Mouse (Mus musculus) adrenal gland, postnatal 10 days (tissue): ENCODE results near the gene Os9. TPM values are rescaled to one million over a fixed set of nuclear protein-coding genes. Genes with fewer than 3 reads are reported as not detected.
A peak's percentile ranks its signal among the peaks of the same experiment; 100 is the strongest.
"Not testable (repeated sequence)": the region's sequence is repeated elsewhere in the genome, so short reads cannot be mapped to it uniquely, and the experiment has no call there.

Experiments used
- DNase-seq: peaks from one replicate; pipeline ENCODE4 v3.0.0; 2021; ENCODE audit warnings: mixed read lengths
- long read RNA-seq, 2 experiments: library from polyadenylated mRNA; stranded (forward); transcript quantifications; one replicate each; pipeline ENCODE4 v2.0.0; 2021
- total RNA-seq, 2 experiments: library from RNA; stranded (reverse); gene quantifications; 2 replicates each; pipeline ENCODE4 v1.2.3; 2021

The Os9 gene
- 10 to 100 TPM; 82.0 to 88.6 TPM for total RNA-seq
- long read RNA-seq, experiment 1, transcript Os9-201 (14 exons, 2,458 nt): major isoform, 71 of 164 reads
- long read RNA-seq, experiment 1, transcript Os9-202 (15 exons, 2,627 nt): minor isoform, 70 of 164 reads
- long read RNA-seq, experiment 1, partial matches to known transcripts: 10 of 164 reads
- long read RNA-seq, experiment 1, other reads (novel, unspliced or antisense): 13 of 164 reads
- long read RNA-seq, experiment 2, transcript Os9-201 (14 exons, 2,458 nt): major isoform, 49 of 105 reads
- long read RNA-seq, experiment 2, transcript Os9-202 (15 exons, 2,627 nt): minor isoform, 44 of 105 reads
- long read RNA-seq, experiment 2, partial matches to known transcripts: 8 of 105 reads
- long read RNA-seq, experiment 2, other reads (novel, unspliced or antisense): 4 of 105 reads

DNA sequence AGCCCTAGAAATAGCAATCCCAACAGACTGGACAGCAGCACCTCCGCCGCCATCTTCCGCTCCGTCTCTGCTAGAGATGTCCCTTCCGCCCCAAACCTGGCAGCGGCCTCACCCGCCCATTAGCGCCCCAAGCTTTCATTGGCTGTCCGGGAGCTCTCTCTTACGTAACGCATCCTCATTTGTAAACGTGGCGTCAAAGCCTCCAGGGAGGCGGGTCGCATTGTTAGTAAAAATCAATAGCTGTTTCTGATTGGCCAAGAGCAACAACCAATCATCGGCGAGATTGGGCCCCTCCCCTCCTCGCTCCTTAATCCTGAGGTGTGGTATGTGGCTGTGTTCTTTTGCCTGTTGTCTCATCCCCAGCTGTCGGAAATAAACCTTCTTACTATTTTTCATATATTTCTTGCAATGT lies at the start of gene Os9:
Gene Os9 (minus strand): TSS at position 66 of the 412 bp plus-strand sequence.
- DNase-seq: peak; percentile 97

DNA sequence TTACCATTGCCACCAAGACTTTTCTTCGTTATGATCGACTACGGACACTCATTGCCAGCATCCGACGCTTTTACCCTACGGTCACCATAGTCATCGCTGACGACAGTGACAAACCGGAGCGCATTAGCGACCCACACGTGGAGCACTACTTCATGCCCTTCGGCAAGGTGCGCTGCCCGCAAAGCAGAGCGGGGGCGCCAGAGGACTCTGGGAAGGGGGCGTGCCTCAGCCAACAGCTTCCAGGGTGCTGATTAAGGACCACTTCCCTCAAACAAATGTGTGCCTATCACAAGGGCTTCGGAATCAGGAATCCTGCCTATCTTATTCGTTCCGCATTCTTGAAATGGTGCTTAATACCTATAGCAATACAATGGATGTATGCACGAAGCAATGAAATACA lies 49.1 kb upstream of the Os9 start:
- DNase-seq: no peak

DNA sequence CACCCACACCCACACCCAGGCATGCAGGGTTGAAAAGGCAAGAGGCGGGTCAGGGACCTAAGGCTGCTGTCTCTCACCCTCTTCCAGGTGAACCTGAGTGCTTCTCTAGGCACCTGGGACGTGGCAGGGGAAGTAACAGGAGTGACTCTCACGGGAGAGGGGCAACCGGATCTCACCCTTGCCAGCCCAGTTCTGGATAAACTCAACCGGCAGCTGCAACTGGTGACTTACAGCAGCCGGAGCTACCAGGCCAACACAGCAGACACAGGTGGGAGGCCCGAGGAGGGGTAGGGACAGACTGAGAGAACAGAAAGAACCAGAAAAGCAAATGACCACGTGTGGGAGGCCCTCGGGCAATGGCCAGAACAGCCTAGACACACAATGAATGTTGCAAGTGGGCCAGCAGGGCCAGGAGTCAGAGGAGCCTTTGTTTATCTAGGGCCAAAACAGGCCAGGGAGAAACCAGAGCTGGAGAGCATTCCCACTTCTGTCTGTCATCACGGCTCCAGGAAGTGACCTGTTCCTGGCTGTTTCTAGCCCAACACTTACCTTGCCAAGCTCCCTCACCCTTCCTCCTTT lies 46.8 kb upstream of the Os9 start:
- DNase-seq: no peak

DNA sequence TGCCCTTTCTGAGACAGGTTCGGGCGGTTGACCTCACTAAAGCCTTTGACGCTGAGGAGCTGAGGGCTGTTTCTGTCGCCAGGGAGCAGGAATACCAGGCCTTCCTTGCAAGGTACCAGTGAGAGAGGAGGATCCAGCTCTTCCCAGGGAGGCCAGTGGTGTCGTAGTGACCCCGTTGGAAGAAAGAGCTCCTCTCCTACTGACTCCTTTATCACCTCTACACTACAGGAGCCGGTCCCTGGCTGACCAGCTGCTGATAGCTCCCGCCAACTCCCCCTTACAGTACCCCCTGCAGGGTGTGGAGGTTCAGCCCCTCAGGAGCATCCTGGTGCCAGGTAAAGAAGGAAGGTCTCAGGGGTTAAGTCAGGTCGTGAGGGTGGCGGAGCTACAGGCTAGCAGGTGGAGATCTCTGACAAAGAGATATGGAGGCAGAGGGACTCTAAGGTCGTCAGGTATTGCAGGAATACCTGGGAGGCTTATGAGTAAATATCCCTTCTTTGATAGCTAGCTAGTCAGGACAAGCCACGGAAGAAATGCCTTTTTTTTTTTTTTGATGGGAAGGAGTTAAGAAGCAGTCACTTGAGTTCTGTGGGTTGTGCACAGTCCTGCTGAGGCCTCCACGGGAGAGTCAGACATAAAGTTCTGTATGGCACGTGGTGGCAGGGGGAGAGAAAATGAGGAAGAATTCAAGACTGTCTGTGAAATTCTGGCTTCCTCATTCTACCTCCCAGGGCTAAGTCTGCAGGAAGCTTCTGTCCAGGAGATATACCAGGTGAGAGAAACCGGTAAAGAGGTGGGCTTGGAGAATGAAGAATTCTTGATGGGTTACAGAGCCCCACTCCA lies 46.1 kb upstream of the Os9 start:
- no peak for DNase-seq

DNA sequence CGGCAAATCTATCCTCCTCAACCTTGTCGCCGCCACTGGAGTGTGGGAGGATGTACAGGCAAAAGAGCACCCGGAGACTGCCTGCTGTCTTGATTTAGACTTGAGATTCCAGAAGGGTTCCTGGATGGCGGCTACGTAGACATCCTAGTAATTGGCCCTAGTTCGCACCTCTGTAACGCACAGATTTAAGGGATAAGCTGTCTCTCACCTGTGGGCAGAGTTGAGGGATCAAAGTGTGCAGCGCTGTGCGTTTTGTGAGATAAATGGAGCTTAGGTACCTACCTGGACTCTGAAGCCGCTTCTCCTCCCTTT lies 45.4 kb upstream of the Os9 start:
- DNase-seq: no peak

DNA sequence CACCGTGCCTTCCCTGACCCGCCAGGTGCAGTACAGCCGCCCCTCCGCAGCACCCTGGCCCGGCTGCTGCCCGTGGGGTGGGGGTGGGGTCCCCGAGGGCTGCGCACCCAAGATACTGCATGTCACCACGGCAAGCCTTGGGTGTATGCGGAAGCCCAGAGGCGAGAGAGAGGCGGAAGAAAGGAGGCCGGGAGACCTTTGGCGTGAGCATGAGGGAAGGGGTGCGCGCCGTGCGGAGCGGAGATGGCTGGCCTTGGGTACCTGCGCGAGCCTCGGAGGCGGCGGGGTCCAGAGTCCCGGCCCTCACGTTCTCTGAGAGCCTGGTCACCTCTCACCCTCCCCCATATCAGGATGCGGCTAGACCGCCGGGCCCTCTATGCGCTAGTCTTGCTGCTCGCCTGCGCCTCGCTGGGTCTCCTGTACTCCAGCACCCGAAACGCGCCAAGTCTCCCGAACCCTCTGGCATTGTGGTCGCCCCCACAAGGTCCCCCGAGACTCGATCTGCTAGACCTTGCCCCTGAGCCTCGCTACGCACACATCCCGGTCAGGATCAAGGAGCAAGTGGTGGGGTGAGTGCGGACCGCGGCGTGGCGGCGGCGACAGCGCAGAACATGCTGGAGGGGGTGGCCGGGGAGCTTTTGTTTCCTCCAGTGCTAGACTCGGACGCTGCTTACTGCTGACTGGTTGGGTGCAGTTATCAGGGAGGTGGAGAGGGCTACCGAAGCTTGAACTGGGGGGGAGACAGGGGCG lies 44.9 kb upstream of the Os9 start:
- DNase-seq: peak; percentile 38

DNA sequence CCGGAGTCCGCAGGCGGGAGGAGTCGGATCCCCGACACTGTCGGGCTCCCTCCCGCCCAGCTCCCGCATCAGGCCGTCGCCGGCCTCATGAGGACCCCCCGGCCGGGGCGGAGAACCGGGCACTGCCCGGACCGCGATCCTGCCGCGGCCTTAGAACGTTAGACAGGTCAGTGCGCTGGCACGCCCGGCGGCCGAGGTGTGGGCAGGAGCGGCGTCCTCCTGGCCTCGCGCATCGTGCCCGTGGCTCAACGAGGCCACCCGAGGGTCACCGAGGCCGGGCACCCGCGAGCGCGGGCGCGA lies 44.4 kb upstream of the Os9 start:
- no peak for DNase-seq

DNA sequence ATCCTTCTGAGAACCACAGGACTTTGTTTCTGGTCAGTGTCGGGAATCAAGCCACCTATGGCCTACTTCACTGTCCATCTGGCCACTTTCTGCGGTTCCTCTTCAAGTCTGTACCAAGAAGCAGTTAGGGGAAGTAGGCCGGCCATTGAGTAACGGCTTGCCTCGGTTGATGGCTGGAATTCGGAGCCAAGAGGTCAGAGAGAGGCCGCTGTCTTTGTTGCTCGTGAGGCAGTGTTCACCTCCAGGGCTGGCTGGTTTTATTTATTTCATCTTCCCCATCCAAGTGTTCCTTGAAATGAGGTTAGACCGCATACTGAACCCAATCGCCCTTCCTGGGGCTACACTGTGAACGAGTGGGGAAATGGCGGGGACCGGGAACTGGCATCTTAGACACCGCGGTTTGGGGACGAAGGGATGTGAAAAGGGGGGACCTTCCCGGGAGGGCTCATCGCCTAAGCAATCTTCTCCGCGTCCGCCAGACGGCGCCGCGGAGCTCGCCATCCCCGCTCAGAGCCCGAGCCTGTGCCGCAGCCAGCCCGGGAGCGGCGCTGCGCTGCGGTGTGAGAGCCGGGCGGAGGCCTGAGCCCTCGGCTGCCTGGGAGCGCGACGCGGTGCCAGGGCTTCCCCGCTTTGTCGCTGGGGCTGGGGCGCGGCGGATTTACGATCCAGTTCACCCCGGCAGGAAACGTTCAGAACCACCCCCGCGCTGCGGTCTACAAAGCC lies 43.9 kb upstream of the Os9 start, which contains the start of gene B4galnt1:
Gene B4galnt1 (plus strand): TSS at position 595 of the 723 bp plus-strand sequence.
- peak; percentile 83 for DNase-seq

DNA sequence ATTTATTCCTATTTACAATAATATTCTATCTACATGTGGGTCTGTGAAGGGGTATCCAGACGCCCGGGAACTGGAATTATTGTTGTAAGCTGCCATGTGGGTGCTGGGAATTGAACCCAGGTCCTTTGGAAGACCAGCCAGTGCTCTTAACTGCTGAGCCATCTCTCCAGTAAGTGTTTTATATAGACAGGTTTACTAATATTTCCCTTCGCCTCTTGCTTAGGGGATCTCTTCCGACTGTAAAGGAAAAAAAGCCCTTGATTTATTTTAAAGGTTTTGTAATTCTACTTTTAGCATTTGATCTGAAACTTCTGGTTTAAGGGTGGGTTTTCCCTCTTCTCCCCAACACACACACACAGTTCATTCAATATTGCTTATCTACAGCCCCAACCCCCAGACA lies 43.3 kb upstream of the Os9 start:
- DNase-seq: no peak

DNA sequence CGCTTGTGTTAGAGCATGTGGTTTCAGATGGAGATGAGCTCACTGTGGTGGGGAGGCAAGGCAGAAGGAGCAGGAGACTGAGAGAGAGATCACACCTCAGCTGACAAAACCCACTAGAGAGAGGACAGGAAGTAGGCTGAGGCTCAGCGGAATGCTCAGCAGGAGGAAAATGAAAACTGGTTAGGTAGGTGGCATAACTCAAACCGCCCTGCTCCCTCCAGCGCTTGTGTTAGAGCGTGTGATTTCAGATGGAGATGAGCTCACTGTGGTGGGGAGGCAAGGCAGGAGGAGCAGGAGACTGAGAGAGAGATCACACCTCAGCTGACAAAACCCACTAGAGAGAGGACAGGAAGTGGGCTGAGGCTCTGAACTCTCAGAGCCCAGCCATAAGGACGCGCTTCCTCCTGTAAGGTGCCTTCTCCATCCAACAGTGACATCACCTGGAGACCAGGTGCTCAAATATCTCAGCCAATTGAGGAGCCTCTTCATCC lies 41.9 kb upstream of the Os9 start:
- DNase-seq: not testable (repeated sequence)

DNA sequence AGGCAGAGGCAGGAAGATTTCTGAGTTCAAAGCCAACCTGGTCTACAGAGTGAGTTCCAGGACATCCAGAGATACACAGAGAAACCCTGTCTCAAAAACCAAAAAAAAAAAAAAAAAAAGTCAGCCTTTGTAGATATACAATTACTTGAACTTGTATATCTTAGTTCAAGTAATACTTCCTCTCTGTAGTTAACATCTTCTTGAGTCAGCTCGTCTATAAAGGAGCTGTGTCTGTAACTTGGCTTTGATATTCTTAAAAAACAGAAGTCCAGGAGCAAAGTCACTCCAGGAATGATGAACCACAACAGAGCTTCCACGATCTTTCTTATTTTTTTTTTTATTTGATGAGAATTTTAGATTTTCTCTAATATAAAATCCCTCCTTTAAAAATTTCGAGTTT lies 39.8 kb upstream of the Os9 start:
- no peak for DNase-seq

DNA sequence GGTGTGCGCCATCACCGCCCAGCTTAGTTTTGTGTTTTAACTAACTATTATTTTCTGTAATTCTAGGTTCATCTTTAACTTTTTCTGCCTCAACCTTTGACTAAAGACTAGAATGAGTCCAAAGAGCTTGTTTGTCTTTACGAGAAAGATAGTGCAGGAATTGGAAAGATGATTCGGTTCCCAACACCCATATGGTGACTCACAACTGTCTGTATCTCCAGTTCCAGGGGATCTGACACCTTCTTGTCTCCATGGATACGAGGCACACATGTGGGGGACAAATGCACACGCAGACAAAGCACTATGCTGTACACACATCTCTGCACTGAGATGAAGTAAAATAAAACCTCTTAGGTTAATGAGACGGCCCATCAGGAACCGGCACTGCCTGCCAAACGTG lies 39.1 kb upstream of the Os9 start:
- DNase-seq: no peak

DNA sequence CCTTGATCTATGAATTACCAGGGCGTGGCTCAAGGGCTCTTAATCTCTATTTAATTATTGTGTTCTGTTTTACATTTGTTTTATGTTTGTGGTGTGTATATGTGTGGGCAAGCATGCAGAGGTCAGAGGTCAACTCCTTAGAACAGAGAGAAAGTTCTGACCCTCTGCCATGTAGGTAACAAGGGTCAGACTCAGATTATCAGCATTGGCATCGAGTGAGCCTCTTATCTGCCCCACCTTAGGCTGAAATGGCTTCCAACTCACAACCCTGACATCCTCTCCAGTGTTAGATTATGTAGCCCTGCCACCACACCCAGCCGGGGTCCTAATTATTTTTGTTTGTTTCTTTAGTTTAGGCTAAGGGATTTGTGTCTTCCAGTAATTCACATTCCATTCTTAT lies 37.5 kb upstream of the Os9 start:
- no peak for DNase-seq

DNA sequence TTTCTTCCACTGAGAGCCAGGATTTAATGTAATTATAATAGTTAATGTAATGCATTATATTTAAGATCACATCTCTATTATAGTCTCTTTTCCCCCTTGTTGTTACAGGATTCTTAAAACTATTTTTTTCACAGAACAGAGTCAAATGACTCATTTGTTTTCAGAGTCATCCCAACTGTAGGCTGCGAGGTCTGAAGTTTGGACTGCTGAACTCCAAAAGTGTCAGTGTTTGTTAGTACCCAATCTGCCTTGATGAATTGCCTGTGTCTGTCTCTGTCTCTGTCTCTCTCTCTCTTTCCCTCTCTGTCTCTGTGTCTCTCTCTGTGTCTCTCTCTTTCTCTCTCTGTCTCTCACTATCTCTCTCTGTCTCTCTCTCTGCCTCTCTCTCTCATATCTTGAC lies 35.6 kb upstream of the Os9 start:
- no peak for DNase-seq

DNA sequence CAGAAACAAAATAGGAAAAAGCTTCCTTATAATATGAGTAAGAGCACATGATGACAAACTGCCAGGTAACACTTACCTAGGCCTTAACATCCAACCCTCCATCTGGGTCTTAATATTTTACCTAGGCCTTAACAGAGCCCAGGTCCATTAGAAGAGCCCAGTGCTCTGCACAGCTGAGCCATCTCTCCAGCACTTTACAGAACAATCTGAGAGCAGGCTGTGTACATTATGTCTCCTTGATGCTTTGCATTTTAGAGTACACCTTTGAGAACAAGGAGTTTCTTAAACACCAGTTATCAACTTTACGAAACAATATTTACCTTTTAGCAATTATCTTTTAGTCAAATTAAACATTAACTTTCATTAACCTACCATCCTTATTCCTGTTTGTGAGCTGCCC lies 35.2 kb upstream of the Os9 start:
- DNase-seq: no peak

DNA sequence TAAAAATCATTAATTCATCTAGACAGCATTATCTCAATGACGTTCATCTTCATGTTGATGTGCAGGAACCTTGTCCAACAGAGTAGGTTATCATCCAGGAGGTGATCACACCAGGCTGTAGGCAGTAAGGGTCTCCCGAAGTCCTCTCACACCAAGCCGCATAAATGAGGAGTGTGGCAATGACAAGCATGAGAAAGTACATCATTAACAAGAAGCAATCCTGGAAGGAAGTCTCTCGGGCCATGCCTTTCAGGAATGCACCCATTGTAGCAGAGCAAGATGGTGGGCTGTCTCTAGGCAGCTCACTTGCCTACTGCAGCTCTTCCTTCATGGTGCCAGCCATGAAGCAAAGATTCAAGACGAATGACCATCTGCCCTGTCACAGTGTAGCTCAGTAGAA lies 33.7 kb upstream of the Os9 start:
- no peak for DNase-seq

DNA sequence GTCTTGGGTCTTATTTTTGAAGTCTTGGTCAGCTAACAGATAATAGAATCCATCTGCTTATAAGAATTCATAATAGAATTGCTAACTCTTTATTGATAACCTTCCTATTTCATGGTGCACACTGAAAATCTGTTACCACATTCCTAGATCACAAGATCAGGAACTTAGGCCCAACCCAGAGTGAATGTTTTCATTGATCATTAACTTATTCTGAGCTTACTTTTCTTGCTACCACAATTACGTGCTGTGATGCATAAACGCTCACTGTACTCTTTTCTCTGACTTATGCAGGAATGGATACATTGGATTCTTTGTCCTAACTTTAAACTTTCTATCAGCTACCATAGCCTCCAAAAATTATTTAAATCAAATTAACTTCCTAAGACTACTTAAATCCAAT lies 33.3 kb upstream of the Os9 start:
- DNase-seq: no peak

DNA sequence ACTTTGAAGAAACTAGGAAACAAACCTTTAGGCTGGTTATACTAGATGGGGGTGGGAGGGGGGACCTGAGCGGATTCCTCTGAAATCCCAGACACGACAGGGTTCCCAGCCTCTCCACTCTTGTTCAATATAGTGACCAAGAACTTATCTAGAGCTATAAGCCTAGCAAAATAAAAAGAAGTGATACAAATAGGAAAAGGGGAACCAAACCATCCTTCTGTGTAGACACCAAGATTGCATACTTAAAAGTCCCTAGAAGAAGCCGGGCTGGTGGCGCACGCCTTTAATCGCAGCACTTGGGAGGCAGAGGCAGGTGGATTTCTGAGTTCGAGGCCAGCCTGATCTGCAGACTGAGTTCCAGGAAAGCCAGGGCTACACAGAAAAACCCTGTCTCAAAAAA lies 32.4 kb upstream of the Os9 start:
- no peak for DNase-seq

DNA sequence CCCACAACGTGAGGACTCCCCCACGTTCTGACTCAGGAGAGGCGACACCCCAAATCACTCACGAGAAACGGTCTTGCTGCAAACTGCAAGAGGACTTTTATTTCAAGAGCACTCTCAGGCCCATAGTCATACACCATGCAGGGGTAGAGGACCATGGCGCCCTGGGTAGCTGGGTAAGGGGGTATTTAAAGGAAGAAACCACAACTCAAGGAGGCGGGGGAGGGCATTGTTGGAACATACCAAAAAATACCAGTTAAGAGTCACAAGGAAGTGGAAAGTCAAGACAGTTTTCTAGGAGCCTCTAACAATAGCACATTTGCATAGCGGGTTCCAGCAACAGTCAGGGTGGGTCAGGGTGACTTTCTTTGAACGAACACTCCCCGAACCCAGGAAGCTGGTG lies 31.6 kb upstream of the Os9 start:
- not testable (repeated sequence) for DNase-seq

DNA sequence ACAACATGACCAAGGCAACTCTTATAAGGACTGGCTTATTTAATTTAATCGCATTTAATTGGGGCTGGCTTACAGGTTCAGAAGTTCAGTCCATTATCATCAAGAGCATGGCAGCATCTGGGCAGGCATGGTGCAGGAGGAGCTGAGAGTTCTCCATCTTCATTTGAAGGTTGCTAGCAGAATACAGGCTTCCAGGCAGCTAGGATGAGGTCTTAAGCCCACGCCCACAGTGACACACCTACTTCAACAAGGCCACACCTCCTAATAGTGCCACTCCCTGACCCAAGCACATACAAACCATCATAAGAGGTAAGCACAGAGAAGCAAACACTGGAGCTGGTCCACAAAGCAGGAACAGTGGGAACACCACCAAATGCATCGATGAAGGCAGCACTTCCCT lies 30.3 kb upstream of the Os9 start:
- not testable (repeated sequence) for DNase-seq

DNA sequence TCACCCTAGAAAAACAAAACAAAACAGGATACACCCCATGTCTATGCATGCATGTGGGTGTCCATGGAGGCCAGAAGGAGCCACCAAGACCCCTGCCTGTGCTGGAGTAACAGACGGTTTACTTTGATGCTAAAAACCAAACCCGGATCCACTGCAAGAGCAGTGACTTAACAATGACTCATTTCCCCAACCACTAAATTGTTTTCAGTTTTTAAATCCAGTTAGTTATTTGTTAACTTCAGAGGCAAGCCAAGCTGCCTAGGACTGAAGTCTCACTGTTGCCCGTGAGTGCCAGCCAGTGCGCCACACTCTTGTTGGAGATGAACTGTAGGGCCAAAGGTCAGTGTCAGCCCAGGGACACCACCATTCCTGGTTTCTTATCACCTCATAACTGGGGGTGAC lies 29.5 kb upstream of the Os9 start:
- no peak for DNase-seq

DNA sequence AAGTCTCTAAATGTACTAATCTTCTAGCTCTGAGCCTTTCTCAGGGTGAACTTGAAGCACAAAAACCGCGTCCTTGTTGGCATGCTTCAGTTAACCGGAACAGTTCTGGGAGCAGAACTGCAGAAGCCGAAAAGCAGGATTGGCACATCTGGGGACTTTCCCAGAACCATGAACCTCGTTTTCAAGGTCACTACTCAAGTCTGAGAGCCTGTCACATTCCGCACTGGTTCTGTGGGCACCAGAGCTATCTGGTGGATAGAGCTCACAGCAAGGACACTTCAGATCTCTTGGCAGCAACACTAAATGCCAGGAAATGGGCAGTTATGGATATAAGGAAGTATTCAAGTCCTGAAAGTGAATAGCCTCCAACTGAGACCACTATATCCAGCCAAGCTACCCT lies 26.2 kb upstream of the Os9 start:
- peak; percentile 28 for DNase-seq
